Mouse (Mus musculus) lung, postnatal 0 days (tissue): ENCODE results near the gene Atat1. TPM values are rescaled to one million over a fixed set of nuclear protein-coding genes. Genes with fewer than 3 reads are reported as not detected.

ENCODE experiments used
- ATAC-seq: fragments of 200-750 bp; cut with Nextera tagmentation; 2 replicates; pipeline ENCODE4 v1.8.0; 2017; ENCODE audit warnings: moderate library complexity
- DNase-seq: peaks from one replicate; pipeline ENCODE4 v3.0.0-alpha.2; 2016; ENCODE audit warnings: low spot score
- H3K27ac ChIP-seq: fragments of 300-500 bp; sonication (generic); 2 replicates; pipeline ENCODE4 v1.5.1; 2014; ENCODE audit warnings: antibody characterized with exemption, mild to moderate bottlenecking, low read length, mixed read lengths
- H3K27me3 ChIP-seq: fragments of 300-500 bp; sonication (generic); replicated peaks from 2 replicates; pipeline ENCODE4 v1.6.1; 2014; ENCODE audit warnings: low read length, mixed read lengths; ENCODE audit not compliant: insufficient read depth
- H3K36me3 ChIP-seq: fragments of 300-500 bp; sonication (generic); 2 replicates; pipeline ENCODE4 v1.6.1; 2014; ENCODE audit warnings: low read length, mixed read lengths; ENCODE audit not compliant: insufficient read depth
- H3K4me1 ChIP-seq: fragments of 300-500 bp; sonication (generic); 2 replicates; pipeline ENCODE4 v1.6.1; 2014; ENCODE audit warnings: antibody characterized with exemption, low read depth, low read length, mixed read lengths; ENCODE audit not compliant: insufficient read depth
- H3K4me2 ChIP-seq: fragments of 300-500 bp; sonication (generic); replicated peaks from 2 replicates; pipeline ENCODE4 v1.6.1; 2014; ENCODE audit warnings: low read depth, mild to moderate bottlenecking, low read length, moderate library complexity, mixed read lengths
- H3K4me3 ChIP-seq: fragments of 300-500 bp; sonication (generic); 2 replicates; pipeline ENCODE4 v1.5.1; 2014; ENCODE audit warnings: low read depth, low read length
- H3K9ac ChIP-seq: fragments of 300-500 bp; sonication (generic); replicated peaks from 2 replicates; pipeline ENCODE4 v1.6.1; 2014; ENCODE audit warnings: low read depth, mild to moderate bottlenecking
- H3K9me3 ChIP-seq: fragments of 300-500 bp; sonication (generic); 2 replicates; pipeline ENCODE4 v1.6.1; 2016; ENCODE audit warnings: low read length, mixed read lengths
- CTCF ChIP-seq: IDR thresholded peaks from 2 replicates; pipeline ENCODE4 v1.5.1; 2016; ENCODE audit warnings: antibody characterized with exemption, mild to moderate bottlenecking
- EP300 ChIP-seq: IDR thresholded peaks from 2 replicates; pipeline ENCODE4 v1.6.1; 2016; ENCODE audit warnings: antibody characterized with exemption, mild to moderate bottlenecking, control low read depth
- WGBS: fragments of 180-500 bp; shearing (Covaris S2); extraction: QIAGEN DNeasy Blood & Tissue Kit; methylation state at CpG from one replicate; pipeline ENCODE4 v1.1.7; 2014; 5-methylcytosine and 5-hydroxymethylcytosine counted together
- polyA plus RNA-seq: library from polyadenylated mRNA; unstranded; fragments of >200 nt; fragmentation: Nextera tagmentation; extraction: Ambion mirVana; gene quantifications from 2 replicates; pipeline ENCODE4 v1.2.1, GENCODE M21; 2015

Gene Atat1
- polyA plus RNA-seq, 1 experiment from 2014 or later: 19.3 TPM

DNA sequence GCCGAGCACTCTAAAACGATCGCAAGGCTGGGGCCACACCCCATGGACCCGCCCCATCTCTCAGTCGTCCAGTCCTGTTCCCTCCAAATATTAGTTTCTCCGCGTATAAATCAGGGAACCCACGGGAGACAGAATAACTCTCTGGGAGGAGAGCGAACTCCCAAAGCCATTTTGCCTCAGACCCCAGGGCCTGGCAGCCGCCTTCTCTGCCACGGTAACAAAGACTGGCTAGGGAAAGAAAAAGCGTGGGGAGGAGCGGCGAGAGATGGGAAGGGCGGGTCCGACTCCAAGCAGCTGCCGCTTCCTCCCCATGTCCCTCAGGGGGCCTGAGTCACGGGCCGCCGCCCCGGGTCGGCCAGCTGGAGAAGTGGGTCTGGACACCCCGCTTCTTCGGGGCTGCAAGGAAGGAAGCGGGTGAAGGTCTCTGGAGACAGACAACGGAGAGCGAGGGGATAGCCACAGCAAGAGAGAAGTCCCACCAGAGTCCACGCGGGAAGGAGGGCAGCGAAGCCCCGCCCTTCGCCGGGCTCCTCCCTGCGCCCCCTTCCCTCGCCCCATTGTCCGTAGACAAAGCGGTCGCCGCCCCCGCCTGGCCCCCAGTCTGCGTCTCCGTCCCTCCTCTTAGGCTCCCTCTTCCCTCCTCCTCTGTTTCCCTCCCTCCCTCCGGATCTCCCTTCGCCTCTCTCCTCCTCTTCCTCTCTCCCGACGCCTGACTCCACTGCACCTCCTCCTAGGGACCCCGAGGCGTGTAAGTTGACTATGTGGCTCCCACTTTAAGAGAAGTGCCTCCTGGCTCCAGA, 44.2 kb downstream of the Atat1 start, which contains the start of gene Ppp1r18:
Gene Ppp1r18 (plus strand): TSS at position 113 of the 800 bp plus-strand sequence.
- TF ChIP-seq CTCF (no peak), EP300 (no peak; the same call in none of the 2 replicates)
- Histone ChIP-seq H3K27me3 (no peaks in the 10 kb centered on the region), H3K4me1 (peaks cover 5% of the 10 kb centered on the region; the same call in 1 of the 2 replicates), H3K4me3 (peak within 1 kb of the TSS; percentile 51), H3K9me3 (no peaks in the 10 kb centered on the region), H3K36me3 (no peaks in the 10 kb centered on the region), H3K9ac (peak within 1 kb of the TSS; percentile 68), H3K4me2 (peak within 1 kb of the TSS; percentile 88), H3K27ac (peak within 1 kb of the TSS; percentile 90)
- peak; percentile 88 for DNase-seq
- WGBS: under 1% methylated on average over 37 of the region's 48 CpGs
- ATAC-seq: peak; percentile 43

DNA sequence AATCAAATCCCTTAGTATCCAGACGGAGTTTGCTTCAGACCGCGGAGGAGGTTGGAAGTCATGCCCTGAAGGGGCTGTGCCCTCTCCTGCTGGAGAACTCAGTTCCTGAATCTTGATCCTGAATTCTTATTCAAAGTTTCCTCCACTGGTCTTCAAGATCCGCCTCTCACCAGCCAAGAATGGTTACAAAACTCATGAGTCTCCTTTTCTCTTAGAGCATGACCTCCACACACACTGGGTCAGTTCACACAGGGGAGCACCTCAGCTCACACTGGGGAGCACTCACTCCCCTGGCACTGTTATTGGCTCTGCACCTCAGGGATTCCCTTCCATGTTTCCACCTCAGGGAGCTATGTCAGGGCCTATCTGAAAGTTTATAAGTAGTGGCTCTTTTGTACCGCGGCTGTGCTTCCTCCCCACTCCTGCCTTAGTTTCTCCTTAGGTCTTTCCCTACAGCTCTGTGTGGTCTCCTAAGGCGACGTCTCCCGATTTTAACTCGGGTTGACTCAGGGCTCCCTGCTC, 45.0 kb downstream of the Atat1 start:
- TF ChIP-seq CTCF: no peak
- TF ChIP-seq EP300: no peak
- Histone ChIP-seq H3K4me2 (peak overlapping the region; percentile 88), H3K4me3 (peak overlapping the region; percentile 51), H3K27ac (peak overlapping the region; percentile 90), H3K9ac (peak overlapping the region; percentile 68), H3K36me3 (no peaks in the 10 kb centered on the region), H3K4me1 (peaks cover 9% of the 10 kb centered on the region; the same call in 1 of the 2 replicates), H3K9me3 (no peaks in the 10 kb centered on the region), H3K27me3 (no peaks in the 10 kb centered on the region)
- DNase-seq (no peak), ATAC-seq (no peak)
- WGBS: 35% methylated on average over 10 of the region's 10 CpGs

DNA sequence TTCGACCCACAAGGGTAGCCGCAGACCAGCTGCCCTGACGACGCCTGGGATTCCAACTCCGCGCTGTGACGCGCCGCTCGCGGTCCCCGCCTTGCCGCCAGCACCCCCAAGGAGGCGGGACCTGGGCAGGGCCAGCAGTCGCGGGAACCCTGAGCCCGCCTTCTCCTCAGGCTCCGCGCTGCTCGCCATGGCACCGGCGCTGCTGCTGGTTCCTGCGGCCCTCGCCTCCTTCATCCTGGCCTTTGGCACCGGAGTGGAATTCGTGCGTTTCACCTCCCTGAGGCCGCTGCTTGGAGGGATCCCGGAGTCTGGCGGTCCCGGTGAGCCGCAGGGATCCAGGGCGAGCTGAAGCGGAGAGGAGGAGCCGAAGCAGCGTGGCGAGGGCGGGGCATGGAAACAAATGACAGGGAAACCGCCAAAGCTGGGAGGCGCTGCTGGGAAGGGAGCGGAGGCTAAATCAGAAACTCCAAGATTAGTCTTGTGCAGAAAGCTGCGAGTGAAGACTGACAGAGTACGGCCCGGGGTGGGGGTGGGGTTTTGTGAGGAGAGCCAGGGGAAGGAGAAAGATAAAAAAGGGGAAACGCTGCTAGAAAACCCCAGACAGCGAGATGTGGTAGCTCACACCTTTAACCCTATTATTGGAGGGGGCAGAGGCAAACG, 48.5 kb downstream of the Atat1 start, which contains the start of gene Nrm:
Gene Nrm (plus strand): TSS at position 121 of the 660 bp plus-strand sequence.
- WGBS: under 1% methylated on average over 47 of the region's 47 CpGs
- peak within 1 kb of the TSS; percentile 62 for H3K4me2 ChIP-seq
- peak; percentile 92 for ATAC-seq
- H3K9me3 ChIP-seq: no peaks in the 10 kb centered on the region
- no peaks in the 10 kb centered on the region for H3K27me3 ChIP-seq
- TF ChIP-seq CTCF (peak; percentile 73), EP300 (no peak)
- peak within 1 kb of the TSS; percentile 74 for H3K4me3 ChIP-seq
- peaks cover 9% of the 10 kb centered on the region; the same call in 1 of the 2 replicates for H3K4me1 ChIP-seq
- no peaks in the 10 kb centered on the region for H3K36me3 ChIP-seq
- peak within 1 kb of the TSS; percentile 50; the same call in 1 of the 2 replicates for H3K9ac ChIP-seq
- DNase-seq: peak; percentile 97
- H3K27ac ChIP-seq: peak within 1 kb of the TSS; percentile 87

DNA sequence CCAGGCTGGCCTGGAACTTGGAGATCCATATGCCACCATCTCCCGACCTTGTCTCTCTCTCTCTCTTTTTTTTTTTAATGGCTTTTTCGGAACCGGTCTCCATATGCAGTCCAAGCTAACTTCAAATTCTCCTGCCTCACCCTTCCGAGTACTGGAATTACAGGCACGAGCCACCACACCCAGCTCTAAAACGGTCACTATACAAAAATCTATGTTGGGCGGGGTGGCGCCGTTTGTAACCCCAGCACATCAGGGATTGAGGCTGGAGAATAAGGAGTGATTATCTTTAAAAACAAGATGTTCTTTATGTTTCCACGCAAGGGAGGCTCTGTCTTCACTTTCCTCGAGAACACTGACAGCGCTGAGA, 49.1 kb downstream of the Atat1 start:
- TF ChIP-seq CTCF (no peak), EP300 (no peak)
- H3K36me3 ChIP-seq: no peaks in the 10 kb centered on the region
- no peak for DNase-seq
- H3K9ac ChIP-seq: peak overlapping the region; percentile 50; the same call in 1 of the 2 replicates
- H3K4me3 ChIP-seq: peak overlapping the region; percentile 74
- peak overlapping the region; percentile 87 for H3K27ac ChIP-seq
- peaks cover 9% of the 10 kb centered on the region; the same call in 1 of the 2 replicates for H3K4me1 ChIP-seq
- H3K27me3 ChIP-seq: no peaks in the 10 kb centered on the region
- no peaks in the 10 kb centered on the region for H3K9me3 ChIP-seq
- H3K4me2 ChIP-seq: peak overlapping the region; percentile 62
- WGBS: 4% methylated on average over 12 of the region's 12 CpGs
- ATAC-seq: peak; percentile 34

DNA sequence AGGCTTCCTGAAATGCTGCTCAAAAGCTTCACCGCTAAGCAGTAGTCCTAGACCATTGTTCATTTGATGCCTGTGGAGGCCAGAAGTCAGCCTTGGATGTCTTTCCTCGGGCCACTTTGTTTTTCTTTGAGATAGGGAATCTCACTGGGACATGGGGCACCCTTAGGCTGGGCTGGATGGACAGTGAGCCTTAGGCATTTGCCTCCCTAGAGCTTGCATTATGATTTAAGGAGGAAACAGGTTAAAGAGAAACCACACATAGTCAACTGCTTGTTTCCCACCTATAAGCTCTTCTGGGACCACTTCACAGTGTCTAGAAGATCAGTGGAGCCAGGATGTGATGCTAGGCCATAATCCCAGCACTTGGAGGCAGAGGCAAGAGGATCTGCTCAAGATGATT, 50.0 kb downstream of the Atat1 start:
- TF ChIP-seq CTCF: no peak
- TF ChIP-seq EP300: no peak
- no peak for ATAC-seq
- Histone ChIP-seq H3K9me3 (no peaks in the 10 kb centered on the region), H3K27me3 (no peaks in the 10 kb centered on the region), H3K4me3 (no peak overlapping the region), H3K4me1 (peaks cover 6% of the 10 kb centered on the region; the same call in 1 of the 2 replicates), H3K27ac (no peak overlapping the region), H3K4me2 (no peak overlapping the region), H3K9ac (no peak overlapping the region), H3K36me3 (no peaks in the 10 kb centered on the region)
- DNase-seq: no peak
- 58% methylated on average over 2 of the region's 2 CpGs for WGBS

DNA sequence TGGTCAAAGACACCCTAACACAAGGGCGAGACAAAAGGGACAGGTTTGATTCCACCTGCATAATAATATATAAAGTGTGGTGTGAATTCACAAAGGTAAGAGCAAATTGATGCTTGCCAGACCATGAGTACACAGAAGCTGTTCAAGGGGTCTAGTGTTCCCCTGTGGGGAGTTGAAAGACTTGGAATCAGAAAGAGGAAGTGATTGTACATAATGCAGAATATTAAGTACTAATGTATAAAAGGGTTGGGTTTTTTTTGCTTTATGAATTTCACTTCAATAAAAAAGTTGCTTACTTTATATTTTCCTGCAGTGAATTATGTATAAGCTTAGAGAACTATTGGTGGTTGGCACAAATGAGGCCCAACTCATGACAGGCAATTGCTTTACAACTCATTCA, 50.5 kb downstream of the Atat1 start:
- ATAC-seq (no peak), DNase-seq (no peak)
- Histone ChIP-seq H3K27me3 (no peaks in the 10 kb centered on the region), H3K4me3 (no peak overlapping the region), H3K27ac (no peak overlapping the region), H3K9ac (no peak overlapping the region), H3K4me2 (no peak overlapping the region), H3K4me1 (peaks cover 6% of the 10 kb centered on the region; the same call in 1 of the 2 replicates), H3K36me3 (no peaks in the 10 kb centered on the region), H3K9me3 (no peaks in the 10 kb centered on the region)
- no peak for TF ChIP-seq EP300
- TF ChIP-seq CTCF: no peak
- WGBS: 86% methylated on average over 1 of the region's 1 CpGs
